Comparison of ENCODE assay signal across 8 mouse cellular contexts in genomic region chr11:97575075-97575474, GRCm38 (mm10). TPM values are rescaled to one million over a fixed set of nuclear protein-coding genes. Genes with fewer than 3 reads are reported as not detected.
A peak's percentile ranks its signal among the peaks of the same experiment; 100 is the strongest.
DNase-seq lines count a peak whose midpoint lies in the region; ATAC-seq and TF ChIP-seq lines count a peak whose summit lies in the region.

No protein-coding gene starts in this region.

- H3K4me1 ChIP-seq in heart, adult 2 months (ENCODE audit: control insufficient read depth, insufficient read depth, low read length) = no peaks in the 10 kb centered on the region; the same call in 1 of the 2 replicates
- H3K4me1 ChIP-seq in heart, embryonic 15.5 days (replicated peaks) = peaks cover 29% of the 10 kb centered on the region
- no peaks in the 10 kb centered on the region; the same call in 1 of the 2 replicates for H3K4me1 ChIP-seq in liver, embryonic 16.5 days (ENCODE audit: control insufficient read depth, low read depth, low read length)
- peaks cover 32% of the 10 kb centered on the region for H3K4me1 ChIP-seq in olfactory bulb, adult 2 months (ENCODE audit: control insufficient read depth, insufficient read depth, low read length)

- peak overlapping the region; percentile 100 for H3K4me2 ChIP-seq in heart, embryonic 15.5 days
- H3K4me2 ChIP-seq in liver, embryonic 16.5 days (ENCODE audit: low read depth, low read length) = peak overlapping the region; percentile 77

- peak overlapping the region; percentile 52; the same call in 1 of the 2 replicates for H3K9ac ChIP-seq in heart, adult 2 months (ENCODE audit: low read depth, low read length)
- H3K9ac ChIP-seq in heart, embryonic 15.5 days = peak overlapping the region; percentile 53
- 0 out of 2 replicates have a peak overlapping the region, but pooled peaks have one; percentile 9 for H3K9ac ChIP-seq in liver, embryonic 16.5 days (ENCODE audit: low read depth, low read length)

- WGBS in heart, adult 2 months = under 1% methylated on average over 39 of the region's 62 CpGs
- WGBS in heart, embryonic 15.5 days = 0% methylated on average over 10 of the region's 62 CpGs
- WGBS in liver, embryonic 16.5 days (ENCODE audit: insufficient replicate concordance) = under 1% methylated on average over 39 of the region's 62 CpGs
- under 1% methylated on average over 62 of the region's 62 CpGs for WGBS in olfactory bulb, adult 2 months

- peaks cover 11% of the 10 kb centered on the region for H3K27me3 ChIP-seq in heart, adult 2 months (ENCODE audit: control insufficient read depth, insufficient read depth, low read length)
- H3K27me3 ChIP-seq in heart, embryonic 15.5 days = peaks cover 95% of the 10 kb centered on the region
- peaks cover 76% of the 10 kb centered on the region for H3K27me3 ChIP-seq in liver, embryonic 16.5 days (ENCODE audit: control insufficient read depth, insufficient read depth, low read depth, low read length)

- no peak for TF ChIP-seq EP300 in heart, adult 2 months (IDR thresholded peaks at IDR 0.05; ENCODE audit: insufficient read depth, low read depth, low read length)

- H3K4me3 ChIP-seq in heart, adult 2 months = peak overlapping the region; percentile 51
- H3K4me3 ChIP-seq in heart, embryonic 15.5 days = peak overlapping the region; percentile 75
- H3K4me3 ChIP-seq in liver, embryonic 16.5 days (ENCODE audit: low read depth, low read length) = peak overlapping the region; percentile 56
- H3K4me3 ChIP-seq in olfactory bulb, adult 2 months (ENCODE audit: insufficient read depth, low read depth, low read length) = peak overlapping the region; percentile 89

- ATAC-seq in heart, embryonic 15.5 days (replicated peaks; ENCODE audit: insufficient number of reproducible peaks, insufficient read depth, low FRiP score, low read depth) = peak; percentile 23; the same call in 1 of the 2 replicates
- ATAC-seq in liver, embryonic 16.5 days (ENCODE audit: low read depth) = no peak
- ATAC-seq in megakaryocyte-erythroid progenitor cell, adult 5-6 weeks (replicated peaks; ENCODE audit: low FRiP score, low TSS enrichment, poor library complexity, severe bottlenecking) = no peak

- peak; percentile 39 for DNase-seq in heart, adult 2 months
- DNase-seq in heart, adult 11 months = no peak
- peak; percentile 97 for DNase-seq in cerebellum, postnatal 10 days
- peak; percentile 59 to 85 for DNase-seq in kidney, postnatal 36 days

- no peaks in the 10 kb centered on the region for H3K36me3 ChIP-seq in heart, adult 2 months (ENCODE audit: control insufficient read depth, insufficient read depth, low read length)
- H3K36me3 ChIP-seq in heart, embryonic 15.5 days = no peaks in the 10 kb centered on the region
- no peaks in the 10 kb centered on the region for H3K36me3 ChIP-seq in liver, embryonic 16.5 days (ENCODE audit: control insufficient read depth, insufficient read depth)

- no peak for TF ChIP-seq POLR2A in heart, adult 2 months (IDR thresholded peaks at IDR 0.05; ENCODE audit: insufficient read depth, low read depth, low read length)
- no peak for TF ChIP-seq POLR2A in olfactory bulb, adult 2 months (IDR thresholded peaks at IDR 0.05; ENCODE audit: insufficient read depth, low read depth, low read length)

- H3K27ac ChIP-seq in heart, adult 2 months = no peak overlapping the region
- H3K27ac ChIP-seq in heart, embryonic 15.5 days = no peak overlapping the region
- H3K27ac ChIP-seq in liver, embryonic 16.5 days (ENCODE audit: low read length) = no peak overlapping the region
- 0 out of 2 replicates have a peak overlapping the region, but pooled peaks have one; percentile 53 for H3K27ac ChIP-seq in olfactory bulb, adult 2 months (ENCODE audit: insufficient read depth, low read depth, low read length)

- H3K9me3 ChIP-seq in heart, embryonic 15.5 days (replicated peaks) = no peaks in the 10 kb centered on the region
- no peaks in the 10 kb centered on the region for H3K9me3 ChIP-seq in liver, embryonic 16.5 days (replicated peaks; ENCODE audit: control insufficient read depth, low read length)

- no peaks in the 10 kb centered on the region for H3K79me2 ChIP-seq in heart, adult 2 months (replicated peaks; ENCODE audit: control insufficient read depth, insufficient read depth, low read length)

- no peak for TF ChIP-seq CTCF in heart, adult 2 months (IDR thresholded peaks at IDR 0.05)
- no peak for TF ChIP-seq CTCF in olfactory bulb, adult 2 months (IDR thresholded peaks at IDR 0.05; ENCODE audit: insufficient read depth, low read depth, low read length)

- intact Hi-C loops in heart, adult 2 months (cut with DNase I) = loop anchor here (5.0 kb wide), 1 partner anchor 47 kb away; no protein-coding TSS in a partner anchor

RNA-seq across cellular contexts. Expression of gene Srcin1, which starts 0.9 kb away (rescaled TPM):
- under 1 TPM; 0.13 to 0.36 TPM for total RNA-seq in heart, adult 2 months (2021)
- polyA plus RNA-seq in heart, adult 2 months (2012; rRNA removed) = 0.26 and 0.31 TPM in 2 replicates
- polyA plus RNA-seq in heart, embryonic 15.5 days (2015; fragmentation: Nextera tagmentation; extraction: Ambion mirVana) = 0.06 and 0.15 TPM in 2 replicates
- polyA plus RNA-seq in liver, embryonic 16.5 days (2015; fragmentation: Nextera tagmentation; extraction: Ambion mirVana) = not detected in 2 replicates
- polyA plus RNA-seq in olfactory bulb, adult 2 months (2012; ENCODE audit: insufficient read depth, insufficient read length, low replicate concordance, missing spikeins) = not detected in 2 replicates
- not detected in 2 replicates for total RNA-seq in megakaryocyte-erythroid progenitor cell, adult 5-6 weeks (2014; fragmentation: Nextera tagmentation)
- total RNA-seq in megakaryocyte-erythroid progenitor cell, adult 5-6 weeks (2017) = not detected in 2 replicates

RNA-seq across cellular contexts. Expression of gene Epop, which starts 54.4 kb away (rescaled TPM):
- total RNA-seq in heart, adult 2 months (2021) = 1 to 10 TPM; 1.4 to 2.6 TPM
- 0.44 and 0.61 TPM in 2 replicates for polyA plus RNA-seq in heart, adult 2 months (2012; rRNA removed)
- polyA plus RNA-seq in heart, embryonic 15.5 days (2015; fragmentation: Nextera tagmentation; extraction: Ambion mirVana) = 0.71 and 1.1 TPM in 2 replicates
- 0.11 and 0.24 TPM in 2 replicates for polyA plus RNA-seq in liver, embryonic 16.5 days (2015; fragmentation: Nextera tagmentation; extraction: Ambion mirVana)
- polyA plus RNA-seq in olfactory bulb, adult 2 months (2012; ENCODE audit: insufficient read depth, insufficient read length, low replicate concordance, missing spikeins) = not detected in 2 replicates
- total RNA-seq in megakaryocyte-erythroid progenitor cell, adult 5-6 weeks (2014; fragmentation: Nextera tagmentation) = 2.6 and 2.9 TPM in 2 replicates
- 0.61 and 2.6 TPM in 2 replicates for total RNA-seq in megakaryocyte-erythroid progenitor cell, adult 5-6 weeks (2017)
